8 mouse cellular contexts compared by ENCODE assay signal in genomic region chr6:37870245-37871136, GRCm38 (mm10). TPM values are rescaled to one million over a fixed set of nuclear protein-coding genes. Genes with fewer than 3 reads are reported as not detected.
DNase-seq lines count a peak whose midpoint lies in the region; ATAC-seq lines count a peak whose summit lies in the region.

TSS of gene Trim24 (plus strand) at chr6:37870811.

- H3K4me2 ChIP-seq in intestine, embryonic 14.5 days (ENCODE audit: low read length), result peak within 1 kb of the TSS; percentile 51

- intact Hi-C loops in left cerebral cortex, postnatal 14 days (cut with DNase I), result loop anchor here (5.0 to 10.0 kb wide), 2 partner anchors 194 to 278 kb away; no protein-coding TSS in a partner anchor

- ATAC-seq in intestine, embryonic 14.5 days (replicated peaks; ENCODE audit: low FRiP score, low TSS enrichment, low read depth), result peak; percentile 98

- H3K4me1 ChIP-seq in intestine, embryonic 14.5 days (replicated peaks; ENCODE audit: control insufficient read depth, insufficient read depth, low read length), result no peaks in the 10 kb centered on the region

- H3K27ac ChIP-seq in intestine, embryonic 14.5 days (ENCODE audit: low read depth), result peak within 1 kb of the TSS; percentile 99

- peak; percentile 90 to 91 for DNase-seq in adrenal gland, adult 18-20 months (ENCODE audit: low spot score in 2 of 2)
- peak; percentile 99 for DNase-seq in embryo, embryonic 11 days
- peak; percentile 99 for DNase-seq in gastrocnemius, postnatal 25 days
- peak; percentile 95 for DNase-seq in intestine, embryonic 14.5 days (ENCODE audit: low spot score)
- DNase-seq in left cerebral cortex, postnatal 14 days (ENCODE audit: low spot score in 2 of 2), result peak; percentile 95 to 97
- DNase-seq in mesoderm, embryonic 11.5 days (ENCODE audit: low read depth, low spot score), result peak; percentile 98
- DNase-seq in right cerebral cortex, postnatal 36 days (ENCODE audit: low spot score in 2 of 2), result peak; percentile 94 to 95
- DNase-seq in yolk sac, embryonic 10.5 days (ENCODE audit: low spot score), result peak; percentile 97

- peaks cover 33% of the 10 kb centered on the region for H3K9me3 ChIP-seq in intestine, embryonic 14.5 days (ENCODE audit: control insufficient read depth, low read length)

- no peaks in the 10 kb centered on the region for H3K27me3 ChIP-seq in intestine, embryonic 14.5 days (replicated peaks; ENCODE audit: control insufficient read depth, insufficient read depth, low read length)

- WGBS in intestine, embryonic 14.5 days, result under 1% methylated on average over 62 of the region's 89 CpGs

- H3K36me3 ChIP-seq in intestine, embryonic 14.5 days (ENCODE audit: control insufficient read depth, insufficient read depth, low read length), result no peaks in the 10 kb centered on the region

- peak within 1 kb of the TSS; percentile 96 for H3K9ac ChIP-seq in intestine, embryonic 14.5 days (ENCODE audit: low read length)

- peak within 1 kb of the TSS; percentile 90 for H3K4me3 ChIP-seq in intestine, embryonic 14.5 days (ENCODE audit: low read depth, low read length)

RNA-seq across cellular contexts. Expression of gene Trim24, which starts in this region (rescaled TPM):
- 10 to 100 TPM; 22.8 to 27.3 TPM for total RNA-seq in adrenal gland, adult 18-20 months (2021)
- 10 to 100 TPM; 25.4 to 26.8 TPM for total RNA-seq in gastrocnemius, postnatal 25 days (2021)
- polyA plus RNA-seq in intestine, embryonic 14.5 days (2014; fragmentation: Nextera tagmentation; extraction: Ambion mirVana), result 19.6 and 19.7 TPM in 2 replicates
- 10 to 100 TPM; 32.2 to 32.9 TPM for total RNA-seq in left cerebral cortex, postnatal 14 days (2021)

Comparison
In these comparisons a context has a peak if more than half of its experiments do, and no peak if none do; other contexts are left out.
1. Peak in every context shown above with its lines: DNase-seq, ATAC-seq, H3K4me3 ChIP-seq and H3K27ac ChIP-seq.